Mouse (Mus musculus) liver, embryonic 14.5 days (tissue): ENCODE results near the gene Slc6a17. TPM values are rescaled to one million over a fixed set of nuclear protein-coding genes. Genes with fewer than 3 reads are reported as not detected.

Experiments used
- ATAC-seq: fragments of 200-750 bp; cut with Nextera tagmentation; 2 replicates; pipeline ENCODE4 v1.8.0; 2017; ENCODE audit warnings: moderate number of reproducible peaks, mild to moderate bottlenecking, moderate library complexity; ENCODE audit not compliant: insufficient read depth
- DNase-seq, 3 experiments: peaks; one replicate each; pipeline ENCODE4 v3.0.0-alpha.2; 2012 to 2013; ENCODE audit warnings: low read depth in 3 of 3, low spot score in 3 of 3
- H3K27ac ChIP-seq: fragments of 300-500 bp; sonication (generic); 2 replicates; pipeline ENCODE4 v1.5.1; 2014; ENCODE audit warnings: moderate library complexity, mild to moderate bottlenecking, control low read depth, inconsistent platforms
- H3K27me3 ChIP-seq: fragments of 300-500 bp; sonication (generic); 2 replicates; pipeline ENCODE4 v1.6.1; 2014; ENCODE audit warnings: mild to moderate bottlenecking, low read length, moderate library complexity; ENCODE audit not compliant: control insufficient read depth, insufficient read depth
- H3K36me3 ChIP-seq: fragments of 300-500 bp; sonication (generic); replicated peaks from 2 replicates; pipeline ENCODE4 v1.6.1; 2014; ENCODE audit warnings: low read depth; ENCODE audit not compliant: control insufficient read depth, insufficient read depth
- H3K4me1 ChIP-seq, 2 experiments: fragments of 200-500 bp in 1 of 2; fragments of 300-500 bp in 1 of 2; sonication (generic) in 1 of 2; replicated peaks; 2 replicates each; pipeline ENCODE4 v1.6.1; 2012 to 2014; ENCODE audit warnings: antibody characterized with exemption in 1 of 2, inconsistent platforms in 1 of 2, low read length in 1 of 2; ENCODE audit not compliant: control insufficient read depth in 2 of 2, insufficient read depth in 2 of 2
- H3K4me2 ChIP-seq: fragments of 300-500 bp; sonication (generic); 2 replicates; pipeline ENCODE4 v1.6.1; 2014; ENCODE audit warnings: low read depth, mild to moderate bottlenecking, control low read depth, moderate library complexity
- H3K4me3 ChIP-seq, 2 experiments: fragments of 200-500 bp in 1 of 2; fragments of 300-500 bp in 1 of 2; sonication (generic) in 1 of 2; 2 replicates each; pipeline ENCODE4 v1.5.1; 2012 to 2014; ENCODE audit warnings: low read depth in 2 of 2, low read length in 2 of 2, mild to moderate bottlenecking in 2 of 2, control low read depth in 1 of 2, inconsistent platforms in 1 of 2, moderate library complexity in 1 of 2; ENCODE audit not compliant: insufficient read depth in 1 of 2
- H3K9ac ChIP-seq: fragments of 300-500 bp; sonication (generic); replicated peaks from 2 replicates; pipeline ENCODE4 v1.6.1; 2014; ENCODE audit warnings: mild to moderate bottlenecking, control low read depth, moderate library complexity
- H3K9me3 ChIP-seq: fragments of 300-500 bp; sonication (generic); 2 replicates; pipeline ENCODE4 v1.6.1; 2016; ENCODE audit warnings: low read length, mixed read lengths; ENCODE audit not compliant: control insufficient read depth
- CTCF ChIP-seq: IDR thresholded peaks from 2 replicates; pipeline ENCODE4 v1.5.1; 2016; ENCODE audit warnings: antibody characterized with exemption, low read depth, control low read depth
- EP300 ChIP-seq: IDR thresholded peaks from 2 replicates; pipeline ENCODE4 v1.6.1; 2016; ENCODE audit warnings: antibody characterized with exemption, low read depth
- WGBS: fragments of 180-500 bp; shearing (Covaris S2); extraction: QIAGEN DNeasy Blood & Tissue Kit; methylation state at CpG from one replicate; pipeline ENCODE4 v1.1.7; 2014; ENCODE audit not compliant: insufficient replicate concordance; 5-methylcytosine and 5-hydroxymethylcytosine counted together
- polyA plus RNA-seq, 2 experiments: library from polyadenylated mRNA; depleted of rRNA in 1 of 2; stranded (reverse) in 1 of 2; unstranded in 1 of 2; fragments of >200 nt; fragmentation: Nextera tagmentation in 1 of 2; extraction: Ambion mirVana in 1 of 2; gene quantifications; 2 replicates each; pipeline versions ENCODE4 v1.2.1 to v1.2.3; 2012 to 2014

The Slc6a17 gene
- polyA plus RNA-seq, 2 experiments: 0.11 to 0.15 TPM

DNA sequence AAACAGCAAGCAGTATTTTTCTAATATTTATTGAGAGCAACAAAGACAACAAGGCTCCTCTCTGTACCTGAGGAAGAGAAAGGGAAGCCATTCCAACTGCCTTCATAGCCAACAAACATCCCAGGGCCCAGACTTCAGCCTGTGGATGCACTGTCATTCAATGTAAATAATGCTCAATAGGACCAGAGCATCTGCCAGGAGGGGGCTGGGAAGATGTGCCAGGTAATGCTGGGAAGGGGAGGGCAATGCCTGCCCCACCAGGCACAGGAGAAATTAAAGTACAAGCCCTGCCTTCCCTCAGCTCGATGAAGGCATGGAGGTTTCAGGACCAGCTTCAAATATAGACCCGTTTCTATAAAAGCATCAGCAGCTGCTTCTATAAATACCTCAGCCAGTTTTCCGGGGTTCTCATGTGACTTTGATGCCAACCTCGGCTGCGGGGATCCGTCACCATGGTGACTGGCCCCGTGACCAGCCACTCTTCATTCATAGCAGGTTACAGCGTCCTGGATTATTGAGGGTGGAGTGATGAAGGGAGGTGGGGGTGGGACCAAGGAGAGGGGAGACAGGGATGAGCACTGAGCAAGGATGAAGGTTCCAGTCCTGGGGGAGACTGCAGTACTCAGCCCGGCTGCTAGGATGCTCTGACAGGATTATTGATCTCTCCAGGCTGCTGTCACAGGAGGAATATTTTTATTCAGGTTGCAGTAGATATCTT lies 10.7 kb upstream of the Slc6a17 start:
- Histone ChIP-seq H3K27me3 (no peaks in the 10 kb centered on the region), H3K27ac (no peak overlapping the region), H3K4me1 (no peaks in the 10 kb centered on the region), H3K36me3 (no peaks in the 10 kb centered on the region), H3K9me3 (no peaks in the 10 kb centered on the region), H3K9ac (no peak overlapping the region), H3K4me3 (no peak overlapping the region), H3K4me2 (no peak overlapping the region)
- ATAC-seq (no peak), DNase-seq (no peak)
- TF ChIP-seq EP300 (no peak), CTCF (no peak)
- 48% methylated on average over 9 of the region's 9 CpGs for WGBS

DNA sequence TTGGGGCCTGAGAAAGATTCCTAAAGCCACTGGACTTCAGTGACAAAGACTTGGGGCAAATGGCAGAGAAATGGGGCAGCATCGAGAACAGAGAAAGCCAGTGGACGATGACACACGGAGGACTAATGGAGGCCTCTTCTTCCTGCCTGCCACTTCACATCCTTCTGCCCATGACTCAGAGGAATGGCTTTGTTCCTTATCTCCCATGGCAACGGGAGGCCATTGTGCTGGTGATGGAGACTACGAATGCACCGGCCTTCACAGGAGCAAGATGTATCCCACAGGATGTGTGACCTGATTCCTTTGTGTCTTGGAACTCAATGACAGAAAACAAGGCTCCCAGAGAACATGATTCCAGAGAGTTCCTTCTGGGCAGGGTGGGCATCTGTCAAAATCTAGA lies 6.7 kb upstream of the Slc6a17 start:
- DNase-seq: no peak

DNA sequence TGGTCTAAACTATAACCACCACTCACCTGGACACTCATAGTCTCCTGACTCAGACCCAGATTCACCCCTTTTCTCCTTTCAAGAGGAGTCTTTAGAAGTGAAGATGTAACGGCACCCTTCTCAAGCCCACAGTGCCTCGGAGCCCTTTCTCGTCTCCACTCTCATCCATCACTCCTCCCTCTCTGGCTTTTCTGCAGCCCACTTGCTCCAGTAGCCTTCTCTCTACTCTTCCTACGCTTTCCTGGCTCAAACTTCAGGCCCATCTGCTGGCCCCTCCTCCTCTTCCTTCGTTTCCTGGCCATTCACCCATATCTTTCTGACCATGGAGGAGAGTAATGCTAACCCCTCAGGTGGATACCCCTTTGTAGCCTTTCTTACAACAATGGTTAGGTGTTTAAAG lies 3.1 kb upstream of the Slc6a17 start:
- ATAC-seq: no peak
- Histone ChIP-seq H3K27me3 (peaks cover 32% of the 10 kb centered on the region), H3K36me3 (no peaks in the 10 kb centered on the region), H3K4me2 (no peak overlapping the region), H3K9me3 (no peaks in the 10 kb centered on the region), H3K4me3 (no peak overlapping the region), H3K4me1 (no peaks in the 10 kb centered on the region), H3K27ac (no peak overlapping the region), H3K9ac (no peak overlapping the region)
- TF ChIP-seq EP300: no peak
- TF ChIP-seq CTCF: no peak
- 53% methylated on average over 5 of the region's 5 CpGs for WGBS
- no peak for DNase-seq

More for the DNA sequence above, 6.7 kb upstream of the Slc6a17 start:
- Histone ChIP-seq H3K4me2 (no peak overlapping the region), H3K9me3 (no peaks in the 10 kb centered on the region), H3K27ac (no peak overlapping the region), H3K4me3 (no peak overlapping the region), H3K36me3 (no peaks in the 10 kb centered on the region), H3K4me1 (no peaks in the 10 kb centered on the region), H3K27me3 (no peaks in the 10 kb centered on the region), H3K9ac (no peak overlapping the region)
- TF ChIP-seq CTCF (no peak), EP300 (no peak)
- no peak for ATAC-seq
- WGBS: 29% methylated on average over 6 of the region's 6 CpGs

DNA sequence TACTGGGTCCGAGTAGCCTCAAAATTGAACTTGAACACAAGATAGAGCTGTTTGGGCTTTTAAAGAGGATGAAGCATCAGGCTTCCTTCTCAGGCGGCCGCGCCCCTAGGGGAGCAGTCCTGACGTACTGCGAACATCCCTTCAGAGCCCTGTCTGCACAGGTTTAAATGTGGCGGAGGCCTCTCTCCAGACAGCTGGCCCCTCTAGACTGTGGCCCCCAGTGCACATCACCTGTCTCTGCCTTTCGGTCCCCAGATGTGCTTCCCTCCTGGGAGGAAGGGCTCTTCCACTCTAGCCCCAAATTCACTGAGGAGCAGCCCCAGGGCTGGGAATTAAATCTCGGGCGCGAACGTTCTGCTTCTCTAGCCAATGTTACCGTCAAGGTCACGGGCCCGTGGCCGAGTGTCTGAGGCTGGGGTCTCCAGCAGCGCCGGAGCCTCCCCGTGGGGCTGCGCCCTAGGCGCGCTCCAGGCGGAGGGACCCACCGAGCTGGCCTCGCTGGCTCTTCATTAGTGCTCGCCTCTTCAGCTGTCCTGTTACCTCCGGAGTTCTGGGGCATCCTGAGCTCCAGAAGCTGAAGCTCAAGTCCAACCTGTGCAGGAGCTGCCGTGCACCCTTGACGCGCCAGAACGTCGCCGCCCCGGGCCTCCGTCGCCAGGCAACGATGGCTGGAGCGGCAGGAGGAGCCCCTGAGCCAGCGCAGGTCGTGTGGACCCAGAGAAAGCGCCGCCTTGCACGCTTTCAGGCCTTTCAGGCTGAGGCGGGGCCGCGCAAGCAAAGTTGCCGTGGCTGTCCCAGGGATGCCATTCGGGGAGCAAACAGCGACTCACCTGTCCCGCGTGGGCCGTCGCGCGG lies 815 bp downstream of the Slc6a17 start:
- DNase-seq (no peak), ATAC-seq (no peak)
- Histone ChIP-seq H3K4me2 (peak overlapping the region; percentile 41), H3K36me3 (no peaks in the 10 kb centered on the region), H3K27me3 (peaks cover 35% of the 10 kb centered on the region), H3K9ac (no peak overlapping the region), H3K9me3 (no peaks in the 10 kb centered on the region), H3K4me3 (peak overlapping the region in 1 of 2 experiments; percentile 21; a peak in 1 of 4 replicates), H3K27ac (no peak overlapping the region), H3K4me1 (no peaks in the 10 kb centered on the region)
- TF ChIP-seq CTCF (no peak), EP300 (no peak)
- WGBS: 6% methylated on average over 55 of the region's 55 CpGs

DNA sequence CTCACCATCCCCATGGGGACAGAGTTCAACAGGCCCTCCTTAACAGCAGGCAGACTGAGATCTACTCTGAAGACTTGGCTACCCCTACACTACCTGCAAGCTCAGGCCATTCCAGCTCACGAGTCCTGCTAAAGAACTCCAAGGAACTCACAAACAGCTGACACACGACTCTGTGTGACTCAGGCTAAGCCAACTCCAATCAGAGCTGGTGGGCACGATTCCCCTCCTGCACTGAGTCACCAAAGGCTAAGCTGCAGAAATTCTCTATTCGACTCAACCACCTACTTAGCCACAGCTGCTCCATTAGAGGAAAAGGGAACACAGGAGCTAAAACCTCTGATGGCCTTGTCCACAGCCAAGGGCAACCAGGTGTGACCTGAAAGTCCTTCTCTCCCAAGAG lies 1.8 kb downstream of the Slc6a17 start:
- Histone ChIP-seq H3K36me3 (no peaks in the 10 kb centered on the region), H3K27ac (no peak overlapping the region), H3K9me3 (no peaks in the 10 kb centered on the region), H3K4me2 (no peak overlapping the region), H3K4me3 (no peak overlapping the region), H3K9ac (no peak overlapping the region), H3K27me3 (peaks cover 35% of the 10 kb centered on the region), H3K4me1 (no peaks in the 10 kb centered on the region)
- DNase-seq (no peak), ATAC-seq (no peak)
- 41% methylated on average over 4 of the region's 4 CpGs for WGBS
- TF ChIP-seq CTCF (no peak), EP300 (no peak)
